Mouse (Mus musculus) layer of hippocampus, adult 18-20 months (tissue): ENCODE measurements at regions not wholly inside any gene's neighbourhood (a gene's known extent, or its start where the extent isn't known, plus 50 kb on each side); places are given as distances from the start of the nearest gene placed in this dataset.

Source experiments
- DNase-seq, 2 experiments: peaks; one replicate each; pipeline ENCODE4 v3.0.0; 2022; ENCODE audit warnings: low spot score in 2 of 2

DNA sequence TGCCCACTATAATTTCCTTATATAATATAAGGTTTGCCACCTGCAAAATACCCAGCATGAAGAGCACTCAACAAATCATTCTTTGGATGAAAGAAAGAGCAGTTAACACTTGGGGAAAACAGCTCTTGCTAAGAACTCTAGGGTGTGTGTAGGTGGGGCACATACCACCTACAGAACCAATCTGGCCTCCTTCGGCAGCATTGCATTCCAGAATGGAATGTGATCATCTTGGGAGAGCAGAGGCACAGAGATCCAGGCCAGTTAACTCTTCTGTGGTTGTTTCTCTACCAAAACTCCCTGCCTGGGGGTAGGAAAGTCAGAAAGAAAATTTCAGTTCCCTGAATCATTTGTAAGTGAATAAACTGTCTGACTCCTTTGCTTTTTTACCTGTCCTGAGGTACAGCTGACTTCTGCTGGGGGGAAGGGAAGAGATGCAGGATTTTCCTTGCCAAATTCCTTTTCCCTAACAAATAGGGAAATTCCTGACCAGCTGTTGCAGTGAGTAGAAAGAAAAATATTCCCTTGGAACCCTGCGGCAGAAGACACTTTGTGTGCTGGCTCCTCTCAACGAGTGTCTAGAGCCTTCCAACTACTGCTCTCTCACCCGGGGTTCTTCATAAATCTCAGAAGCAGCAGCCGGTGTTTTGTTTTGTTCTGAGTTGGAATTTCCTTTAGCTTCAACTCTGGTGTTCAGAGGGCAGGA is 112.8 kb upstream of the Frmd6 start:
- peak; percentile 40 to 66 for DNase-seq

DNA sequence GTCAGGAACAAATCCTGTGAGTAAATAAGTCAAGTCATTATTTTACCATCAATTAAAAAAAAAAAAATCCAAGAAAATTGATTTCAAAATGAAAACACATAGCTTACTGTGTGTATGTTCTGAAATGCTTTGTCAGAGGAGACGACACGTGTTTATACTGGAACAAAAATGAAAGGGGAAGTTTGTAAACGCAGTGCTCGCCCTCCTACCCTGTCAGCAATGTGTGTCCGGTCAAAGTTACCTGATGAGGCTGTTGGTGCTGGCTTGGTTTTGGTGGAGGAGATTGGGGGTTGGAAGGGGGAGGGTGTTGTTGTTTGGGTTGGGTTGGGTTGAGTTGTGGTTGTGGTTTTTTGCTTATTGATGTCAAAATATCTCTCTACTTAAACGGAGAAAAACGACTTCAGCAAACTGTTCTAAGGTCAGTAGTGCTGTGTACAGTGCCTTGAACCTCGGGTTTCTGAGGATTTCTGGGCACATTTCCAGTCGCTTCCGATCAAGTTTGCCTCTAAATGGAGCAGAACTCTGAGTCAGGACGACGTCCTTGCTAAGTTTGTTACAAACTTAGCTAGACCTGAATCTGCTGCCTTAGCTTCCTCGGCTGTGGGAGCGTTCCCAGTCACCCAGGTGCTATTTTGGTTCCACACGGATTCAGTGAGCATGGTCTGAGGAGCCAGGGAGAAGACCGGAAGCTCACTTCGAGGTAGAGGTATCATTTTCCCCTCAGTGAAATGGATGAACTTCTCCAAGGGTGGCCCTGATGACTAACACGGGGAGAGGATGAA is 111.6 kb upstream of the Frmd6 start:
- no peak for DNase-seq

DNA sequence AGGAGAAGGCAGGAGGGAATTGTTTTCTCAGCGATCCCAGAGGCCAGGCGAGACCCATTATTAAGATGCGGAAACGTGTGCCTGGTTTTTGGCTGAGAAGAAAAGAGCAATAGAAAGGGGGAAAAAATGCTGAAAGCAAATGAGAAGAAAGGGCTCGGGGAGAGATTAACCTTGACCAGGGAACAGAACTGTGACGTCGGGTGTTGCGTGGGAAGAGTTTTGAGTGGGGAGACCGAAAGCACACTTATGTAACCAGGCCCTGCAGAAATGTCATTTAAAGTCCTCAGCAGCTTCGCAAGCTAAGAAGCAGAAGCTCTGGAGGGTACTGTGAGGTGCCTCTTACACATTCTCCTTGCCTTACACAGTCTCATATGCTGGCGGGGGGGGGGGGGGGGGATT is 111.0 kb upstream of the Frmd6 start:
- peak; percentile 53 to 85 for DNase-seq

DNA sequence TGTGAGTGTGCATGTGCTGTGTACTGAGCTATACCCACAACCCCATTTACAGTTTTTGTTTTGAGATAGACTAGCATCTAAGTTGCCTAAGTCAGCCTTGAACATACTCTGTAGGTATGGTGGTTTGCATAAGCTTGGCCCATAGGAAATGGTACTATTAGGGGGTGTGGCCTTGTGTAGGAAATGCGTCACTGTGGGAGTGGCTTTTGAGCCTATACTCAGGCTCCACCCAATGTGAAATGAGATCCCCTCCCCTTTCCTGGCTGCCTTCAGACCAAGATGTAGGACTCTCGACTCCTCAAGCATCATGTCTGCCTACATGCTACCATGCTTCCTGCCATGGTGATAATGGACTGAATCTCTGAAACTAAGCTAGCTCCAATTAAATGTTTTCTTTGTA is 109.5 kb upstream of the Frmd6 start:
- no peak for DNase-seq

DNA sequence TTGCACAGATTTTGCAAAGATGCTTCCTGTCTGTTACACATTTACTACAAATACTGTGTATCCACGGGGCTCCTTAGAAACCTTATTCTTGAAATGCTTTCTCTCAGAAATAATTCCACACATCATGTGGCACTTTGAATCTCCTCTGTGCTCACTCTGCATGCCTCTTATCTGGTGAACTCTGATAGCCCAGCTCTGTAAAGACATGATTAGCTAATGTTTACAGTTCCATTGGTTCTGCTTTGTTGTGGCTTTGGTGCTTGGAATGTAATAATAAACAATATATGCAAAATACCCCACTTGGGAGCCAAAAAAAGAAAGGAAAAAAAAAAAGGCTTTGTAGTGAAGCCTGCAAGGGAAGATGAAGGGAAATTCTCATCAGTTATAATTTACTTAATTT is 106.7 kb upstream of the Frmd6 start:
- no peak for DNase-seq

DNA sequence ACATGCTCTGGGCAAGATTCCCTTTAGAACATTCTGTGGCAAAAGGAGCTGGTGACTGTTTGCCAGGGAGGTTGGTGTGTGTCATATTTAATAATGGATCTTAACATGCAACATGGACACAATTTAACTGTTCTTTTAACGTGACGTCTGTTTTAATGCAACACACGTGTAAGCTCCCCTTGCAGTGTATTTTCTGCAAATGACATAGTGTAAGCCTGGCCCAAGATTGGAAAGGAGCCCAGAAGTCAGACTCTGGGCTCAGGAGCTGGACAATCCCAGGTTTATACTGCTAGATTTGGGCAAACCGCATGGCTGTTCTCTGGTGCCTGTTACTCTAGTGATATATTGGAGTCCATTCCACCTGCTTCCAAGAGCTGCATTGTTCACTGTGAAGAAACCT is 106.1 kb upstream of the Frmd6 start:
- peak in 1 of 2 experiments; percentile 39 for DNase-seq

DNA sequence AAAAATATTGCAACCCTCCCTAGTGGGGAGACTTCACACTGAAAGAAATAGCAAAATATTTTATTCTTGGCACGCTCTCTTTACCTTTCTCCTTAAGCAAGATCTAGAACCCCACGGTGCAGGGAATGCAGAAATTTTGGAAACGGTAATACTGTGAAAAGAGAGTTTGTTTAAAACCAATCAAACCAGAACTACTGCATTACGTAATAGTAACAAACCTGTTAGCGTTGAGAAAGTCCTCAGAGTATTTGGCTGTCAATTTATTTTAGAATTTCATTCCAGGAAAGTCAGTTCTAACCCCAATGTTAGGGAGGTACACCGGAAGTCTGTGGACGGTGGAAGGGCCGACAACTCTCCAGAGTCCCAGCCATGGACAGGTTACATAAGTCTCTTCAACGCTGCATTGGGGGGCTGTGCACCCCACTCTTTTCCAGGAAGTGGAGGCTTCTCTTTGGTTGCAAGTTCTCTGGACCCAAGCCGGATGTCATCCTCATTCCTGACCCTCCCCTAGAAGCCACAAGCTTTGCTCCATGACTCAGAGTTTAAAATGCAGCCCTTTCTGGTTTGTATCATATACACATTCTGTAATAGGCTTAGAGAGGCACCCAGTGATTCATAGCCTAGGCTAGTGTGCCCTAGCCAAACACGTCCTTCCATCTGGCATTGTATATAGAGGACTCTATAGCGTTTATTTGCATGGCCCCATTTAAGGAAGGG is 105.0 kb upstream of the Frmd6 start:
- DNase-seq: no peak

DNA sequence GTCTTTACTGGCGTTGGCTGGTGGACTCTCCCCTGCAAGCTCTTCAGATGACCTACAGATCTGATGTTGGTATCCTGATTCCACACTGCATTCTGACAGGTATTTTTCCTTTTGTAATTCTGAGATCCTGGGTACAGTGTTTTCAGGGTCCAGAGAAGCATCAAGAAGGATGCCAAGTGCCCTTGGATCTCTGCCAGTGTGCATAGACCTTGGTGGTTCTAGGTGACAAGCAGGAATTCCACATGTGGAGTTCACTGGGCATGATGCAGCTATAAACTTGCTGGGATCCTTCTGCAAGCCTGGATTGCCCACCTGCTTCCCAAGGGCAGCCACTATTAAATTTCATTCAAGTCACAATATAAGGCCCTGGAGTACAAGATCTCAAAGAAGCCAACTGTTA is 100.0 kb upstream of the Frmd6 start:
- DNase-seq: no peak

DNA sequence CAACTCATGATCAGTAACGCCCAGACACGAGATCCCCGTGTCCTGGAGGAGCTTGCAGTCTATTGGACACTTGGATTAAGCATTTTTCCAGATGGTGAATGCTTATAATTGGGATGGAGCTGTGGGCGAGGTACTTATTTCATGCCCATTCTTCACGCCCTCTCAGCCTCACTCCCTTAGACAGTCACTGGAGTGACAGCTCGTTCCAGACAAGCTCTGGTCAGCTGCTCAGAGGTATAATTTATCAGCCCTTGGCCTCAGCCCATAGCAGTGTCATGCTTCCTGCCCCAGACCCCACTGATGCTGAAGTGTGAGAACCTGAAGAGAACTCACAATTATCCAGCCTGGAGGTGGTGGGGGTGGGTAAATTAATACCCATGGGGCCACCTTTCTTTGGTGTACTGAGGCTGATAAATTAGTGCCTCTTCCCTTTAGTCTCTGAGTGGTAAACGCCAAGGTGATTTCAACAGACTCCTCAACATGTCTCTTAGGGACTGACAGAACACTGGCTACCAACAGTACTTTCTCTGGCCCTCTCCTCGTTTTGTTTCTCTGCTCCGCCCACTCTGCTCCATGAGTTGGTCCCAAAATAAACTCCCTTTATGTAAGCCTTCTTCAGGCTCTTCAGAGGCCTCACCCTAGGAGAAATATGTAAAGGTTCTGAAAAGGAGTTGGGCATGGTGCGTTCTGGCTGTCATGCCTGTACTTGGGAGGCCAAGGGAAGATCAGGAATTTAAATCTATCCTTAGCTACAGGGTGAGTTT is 97.6 kb upstream of the Frmd6 start:
- no peak for DNase-seq

DNA sequence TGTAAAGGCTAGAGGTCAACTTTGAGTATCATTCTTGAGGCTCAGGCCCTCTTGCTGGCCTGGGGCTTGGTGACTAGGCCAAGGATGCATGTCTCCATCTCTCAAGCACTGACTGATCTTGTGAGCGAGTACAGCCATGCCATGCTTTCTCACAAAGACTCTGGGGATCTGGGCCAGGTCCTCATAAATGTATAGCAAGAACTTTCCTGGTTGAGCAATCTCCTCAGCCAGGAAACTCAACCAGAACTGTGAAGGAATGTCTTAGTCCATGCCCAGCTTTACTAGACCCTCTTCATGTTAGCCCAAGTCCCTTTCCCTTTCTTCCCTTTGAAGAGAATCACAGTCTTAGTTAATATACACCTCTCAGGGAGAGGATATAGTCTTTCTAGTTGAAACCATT is 96.9 kb upstream of the Frmd6 start:
- DNase-seq: no peak

DNA sequence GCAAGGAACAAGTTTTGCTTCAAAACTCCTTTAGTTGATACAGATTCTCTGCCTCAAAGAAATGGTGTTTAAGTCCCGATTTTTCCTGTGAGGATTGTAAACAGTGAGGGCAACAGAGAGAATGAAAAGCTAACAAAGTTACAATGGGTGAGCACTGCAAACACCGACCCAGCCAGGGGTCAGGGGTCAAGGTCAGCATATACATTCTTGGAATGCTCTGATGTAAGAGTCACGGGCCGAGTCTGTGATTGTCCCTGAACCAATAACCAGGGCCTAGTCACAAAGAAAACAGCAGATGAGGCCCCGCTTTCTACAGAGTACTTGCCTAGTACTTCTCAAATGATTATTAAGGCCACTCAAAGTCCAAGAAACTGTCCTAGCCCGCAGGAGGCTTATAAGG is 95.4 kb upstream of the Frmd6 start:
- DNase-seq: no peak

DNA sequence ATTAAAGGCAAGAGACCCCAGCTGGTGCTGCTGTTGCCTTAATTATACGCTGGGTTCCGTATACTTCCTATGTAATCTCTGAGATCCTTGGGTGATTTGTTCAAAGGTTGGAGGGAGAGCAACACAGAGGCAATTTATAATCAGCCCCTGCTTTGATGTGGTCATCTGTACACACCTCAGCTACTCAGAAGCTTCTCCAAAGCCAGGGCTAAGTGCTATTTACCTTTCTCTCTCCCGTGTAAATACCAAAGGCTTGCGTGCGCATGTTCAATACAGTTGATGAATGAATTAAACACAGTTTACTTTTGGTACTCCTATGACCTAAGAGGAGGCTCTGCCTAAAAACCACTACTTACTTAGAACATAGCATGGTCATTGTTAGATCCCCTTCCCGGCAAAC is 93.8 kb upstream of the Frmd6 start:
- no peak for DNase-seq

DNA sequence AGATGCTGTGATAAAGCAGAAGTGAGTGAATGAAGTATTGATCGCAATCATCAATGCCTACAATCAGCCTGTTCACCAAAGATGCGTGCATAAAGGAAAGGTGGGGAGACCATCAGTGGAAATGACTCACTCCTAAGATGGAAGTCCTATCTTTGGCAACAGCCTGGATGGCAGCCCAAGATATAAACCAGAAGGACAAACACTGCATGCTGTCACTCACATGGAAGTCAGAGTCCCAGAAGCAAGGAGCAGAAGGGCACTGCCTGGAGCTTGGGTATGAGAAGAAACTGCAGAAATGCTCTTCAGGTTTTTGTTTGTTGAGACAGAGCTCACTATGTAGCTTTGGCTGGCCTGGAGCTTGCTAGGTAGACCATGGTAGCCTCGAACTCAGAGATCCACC is 92.7 kb upstream of the Frmd6 start:
- no peak for DNase-seq

DNA sequence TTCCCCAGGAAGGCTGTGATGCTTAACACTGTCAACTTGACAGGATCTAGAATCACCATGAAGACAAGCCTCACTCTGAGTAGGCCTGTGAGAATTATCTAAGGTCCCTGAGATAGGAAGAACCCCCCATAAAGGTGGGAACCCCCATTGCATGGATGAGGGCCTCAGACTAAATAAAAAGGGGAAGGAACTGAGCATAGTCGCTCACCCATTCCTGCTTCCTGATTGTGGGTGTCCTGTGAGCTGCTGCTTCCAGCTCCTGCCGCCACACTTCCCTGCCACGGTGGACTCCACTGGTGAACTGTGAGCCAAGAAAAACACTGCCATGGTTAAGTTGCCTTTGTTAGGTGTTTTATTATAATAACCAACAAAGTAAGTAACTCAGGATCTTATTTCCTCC is 86.8 kb upstream of the Frmd6 start:
- no peak for DNase-seq

DNA sequence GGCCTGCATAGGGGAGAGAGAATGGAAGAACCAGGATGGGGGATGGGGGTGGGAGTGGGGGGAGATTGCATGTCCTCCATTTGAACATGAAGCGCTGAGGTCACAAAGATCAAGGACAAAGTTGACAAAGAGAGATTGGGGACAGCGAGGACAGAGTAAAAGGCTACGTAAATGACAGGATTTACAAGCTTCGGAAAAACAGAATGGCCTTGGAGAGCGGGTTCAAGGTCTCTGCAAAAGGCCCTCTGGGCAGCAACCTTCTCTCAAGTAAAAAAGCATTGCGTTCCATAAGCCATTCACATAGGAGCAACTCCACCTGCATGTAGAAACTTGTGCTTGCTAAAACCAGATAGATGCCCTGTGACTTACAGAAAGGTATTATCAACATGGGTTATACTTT is 86.0 kb upstream of the Frmd6 start:
- no peak for DNase-seq

DNA sequence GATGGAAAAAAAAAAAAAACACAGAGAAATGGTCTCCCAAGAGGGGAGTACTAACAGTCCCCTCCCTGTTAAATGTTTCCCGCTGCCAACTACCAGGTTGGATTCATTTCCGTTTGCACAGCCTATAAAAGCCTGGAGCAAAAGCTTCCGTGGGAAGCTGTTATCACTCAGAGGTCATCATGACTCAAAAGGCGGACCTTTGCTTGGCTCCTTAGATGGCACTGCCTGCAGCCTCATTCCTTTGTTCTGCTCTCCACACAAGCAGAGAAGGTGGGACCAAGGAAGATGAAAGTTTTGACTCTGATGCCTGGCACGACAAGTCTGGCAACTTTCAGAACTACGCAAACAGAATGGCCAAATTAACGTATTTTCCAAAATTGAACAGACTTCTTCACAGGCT is 85.5 kb upstream of the Frmd6 start:
- no peak for DNase-seq

DNA sequence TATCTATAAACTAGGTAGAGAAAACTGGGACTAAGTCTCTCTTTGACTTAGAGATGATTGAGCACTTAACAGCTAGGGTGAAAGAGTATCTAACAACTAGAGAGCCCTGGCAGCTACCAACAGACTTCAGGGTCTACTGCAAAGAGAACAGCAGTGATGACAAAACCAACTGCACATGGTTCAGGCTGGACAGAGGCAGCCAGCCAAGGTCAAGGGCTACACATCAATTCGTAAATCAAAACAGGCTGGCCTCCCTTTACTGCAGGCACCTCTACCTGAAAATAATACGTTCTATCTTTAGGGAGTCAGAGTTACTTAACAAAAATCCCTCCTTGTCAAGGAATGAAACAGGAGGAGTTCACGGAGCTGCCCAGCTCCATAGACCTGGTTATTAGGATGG is 82.5 kb upstream of the Frmd6 start:
- no peak for DNase-seq

DNA sequence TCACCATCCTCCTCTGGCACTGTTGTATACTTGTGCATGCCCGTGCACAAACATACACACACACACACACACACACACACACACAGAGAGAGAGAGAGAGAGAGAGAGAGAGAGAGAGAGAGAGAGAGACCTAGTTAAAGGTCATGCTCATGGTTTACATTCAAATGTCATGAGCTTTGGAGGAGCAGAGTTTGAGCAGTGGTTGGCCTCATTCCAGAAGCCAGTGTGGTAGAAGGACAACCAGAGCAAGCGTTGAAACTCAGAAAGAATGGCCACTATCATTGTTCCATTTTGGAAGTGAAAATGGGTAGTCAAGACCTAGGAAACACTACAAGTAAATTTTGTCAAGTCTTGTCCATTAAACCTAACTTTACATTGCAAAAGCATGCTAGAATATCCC is 79.6 kb upstream of the Frmd6 start:
- no peak for DNase-seq

DNA sequence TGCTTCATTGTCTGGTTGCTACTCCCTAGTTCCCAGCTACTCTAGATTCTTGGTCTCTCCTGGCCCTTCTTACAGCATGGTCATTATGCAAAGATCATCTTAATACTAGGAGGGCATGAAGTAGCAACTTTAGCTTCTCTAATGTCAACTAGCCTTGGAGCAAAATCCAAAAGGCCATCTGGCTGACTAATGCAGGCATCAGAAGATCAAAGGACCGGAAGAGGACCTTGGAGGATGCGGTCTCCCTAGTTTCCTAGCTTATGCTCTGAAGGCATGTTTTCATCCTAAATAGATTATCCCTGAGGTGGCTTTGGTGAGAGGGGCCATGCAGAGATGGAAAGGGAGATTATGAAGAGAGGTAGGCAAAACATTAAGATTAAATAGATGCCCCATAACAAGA is 75.7 kb upstream of the Frmd6 start:
- DNase-seq: no peak

DNA sequence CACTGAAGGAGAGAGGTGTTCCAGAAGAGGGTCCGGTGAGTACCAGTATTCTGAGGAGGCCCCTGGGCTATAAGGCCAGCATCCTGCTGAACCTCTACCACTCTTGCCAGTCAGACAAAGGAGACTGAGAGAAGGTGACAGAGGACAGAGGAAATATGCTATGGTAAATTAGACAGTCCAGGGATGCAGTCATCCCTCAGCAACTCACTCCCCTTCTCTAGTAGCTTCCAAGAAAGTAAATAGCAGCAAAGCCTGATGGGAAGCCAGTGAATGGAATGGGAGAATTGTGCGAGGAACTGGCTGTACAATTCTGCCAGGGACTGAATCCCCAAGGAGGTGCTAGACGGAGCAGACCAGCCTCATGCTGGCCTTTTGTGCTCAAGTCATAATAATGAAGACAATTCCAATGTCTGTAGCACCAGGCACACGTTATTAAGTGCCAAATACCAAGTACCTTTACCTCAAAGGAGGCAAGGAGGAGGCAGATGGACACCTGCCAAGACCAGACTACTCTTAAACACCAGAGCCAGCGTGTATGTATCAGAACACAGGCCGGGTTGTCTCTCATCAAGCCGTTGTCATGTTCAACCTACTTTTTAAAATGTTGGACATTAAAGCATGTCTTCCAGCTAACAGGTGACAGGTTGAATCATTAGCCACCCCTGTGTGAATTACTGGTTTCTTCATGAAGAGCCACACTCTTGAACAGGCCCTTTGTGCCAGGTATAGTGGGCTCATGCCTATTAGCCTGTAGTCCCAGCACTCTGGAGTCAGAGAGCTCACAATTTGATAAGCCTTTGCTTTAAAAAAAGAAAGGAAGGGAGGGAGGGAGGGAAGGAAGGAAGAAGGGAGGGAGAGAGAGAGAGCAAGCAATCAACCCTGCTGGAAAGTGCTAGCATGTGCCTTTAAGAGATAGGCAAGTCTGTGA is 74.4 kb upstream of the Frmd6 start:
- DNase-seq: no peak
